Mouse (Mus musculus) kidney, adult 2 months (tissue): ENCODE results near the gene Ctse. TPM values are rescaled to one million over a fixed set of nuclear protein-coding genes. Genes with fewer than 3 reads are reported as not detected.

Source experiments
- DNase-seq: peaks from one replicate; pipeline ENCODE4 v3.0.0; 2021
- H3K27ac ChIP-seq: fragments of 200-500 bp; 2 replicates; pipeline ENCODE4 v1.5.1; 2012; ENCODE audit warnings: low read depth, low read length, control low read depth, inconsistent platforms; ENCODE audit not compliant: insufficient read depth
- H3K27me3 ChIP-seq: fragments of 200-500 bp; replicated peaks from 2 replicates; pipeline ENCODE4 v1.6.1; 2012; ENCODE audit warnings: mild to moderate bottlenecking, moderate library complexity, low read length, inconsistent platforms; ENCODE audit not compliant: control insufficient read depth, insufficient read depth
- H3K36me3 ChIP-seq: fragments of 200-500 bp; 2 replicates; pipeline ENCODE4 v1.6.1; 2012; ENCODE audit warnings: mild to moderate bottlenecking, moderate library complexity, low read length, inconsistent platforms; ENCODE audit not compliant: control insufficient read depth, insufficient read depth
- H3K4me1 ChIP-seq: fragments of 200-500 bp; 2 replicates; pipeline ENCODE4 v1.6.1; 2011; ENCODE audit warnings: low read length; ENCODE audit not compliant: control insufficient read depth, insufficient read depth
- H3K4me3 ChIP-seq: fragments of 200-500 bp; 2 replicates; pipeline ENCODE4 v1.5.1; 2011; ENCODE audit warnings: mild to moderate bottlenecking, low read depth, low read length, control low read depth; ENCODE audit not compliant: insufficient read depth
- CTCF ChIP-seq: fragments of 200-500 bp; conservative IDR thresholded peaks from 2 replicates; pipeline ENCODE4 v1.5.1; 2011; ENCODE audit warnings: low read depth, mild to moderate bottlenecking, control low read depth, low read length, moderate library complexity, mixed read lengths; ENCODE audit not compliant: insufficient read depth, insufficient read length
- POLR2A ChIP-seq: fragments of 200-500 bp; IDR thresholded peaks from one replicate; pipeline ENCODE4 v1.6.1; 2011; ENCODE audit warnings: low read depth, low read length, control low read depth
- WGBS: fragments of 180-500 bp; shearing (Covaris S2); methylation state at CpG from one replicate; pipeline ENCODE4 v1.1.7; 2018; 5-methylcytosine and 5-hydroxymethylcytosine counted together
- polyA plus RNA-seq: library from polyadenylated mRNA; depleted of rRNA; stranded (reverse); fragments of >200 nt; gene quantifications from 2 replicates; pipeline ENCODE4 v1.2.3, GENCODE M21; 2012

The Ctse gene
- polyA plus RNA-seq, 1 experiment, result 1.8 TPM

- Histone ChIP-seq H3K27ac (no peak overlapping the region), H3K4me3 (no peak overlapping the region), H3K27me3 (no peaks in the 10 kb centered on the region), H3K4me1 (no peaks in the 10 kb centered on the region), H3K36me3 (no peaks in the 10 kb centered on the region)
- 1% methylated on average over 11 of the region's 11 CpGs for WGBS
- peak; percentile 92 for DNase-seq
- TF ChIP-seq CTCF, result peak; percentile 98
- no peak for TF ChIP-seq POLR2A
Measured at GRCm38 (mm10) chr1:131657945-131658354, 19.8 kb downstream of the Ctse start.

GRCm38 (mm10) chr1:131659512-131660085 lies 21.5 kb downstream of the Ctse start:
- Histone ChIP-seq H3K27me3 (no peaks in the 10 kb centered on the region), H3K4me1 (no peaks in the 10 kb centered on the region), H3K4me3 (no peak overlapping the region), H3K36me3 (no peaks in the 10 kb centered on the region), H3K27ac (no peak overlapping the region)
- WGBS, result 77% methylated on average over 5 of the region's 5 CpGs
- no peak for DNase-seq
- TF ChIP-seq POLR2A (no peak), CTCF (no peak)

DNA sequence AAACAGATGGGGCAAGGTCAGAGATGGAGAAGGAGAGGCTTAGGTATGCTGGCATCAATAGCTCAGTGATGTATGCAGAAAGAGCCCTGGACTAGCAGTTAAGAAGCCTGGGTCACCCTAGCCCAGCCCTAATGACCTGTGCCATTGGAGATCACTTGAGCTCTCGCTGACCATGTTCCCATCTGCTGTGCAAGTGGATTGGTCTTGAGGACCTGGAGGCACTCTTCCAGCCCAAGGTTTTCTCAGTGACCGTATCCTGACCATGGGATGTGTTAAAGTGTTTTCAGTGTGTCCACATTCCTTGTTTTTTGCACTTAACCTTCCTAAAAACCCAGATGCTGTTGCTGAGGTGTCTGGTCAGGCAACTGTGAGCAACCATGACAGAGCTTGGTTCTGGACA lies 22.2 kb downstream of the Ctse start:
- H3K27me3 ChIP-seq, result no peaks in the 10 kb centered on the region
- no peak for TF ChIP-seq CTCF
- TF ChIP-seq POLR2A, result no peak
- H3K4me1 ChIP-seq, result no peaks in the 10 kb centered on the region
- no peak overlapping the region for H3K4me3 ChIP-seq
- no peaks in the 10 kb centered on the region for H3K36me3 ChIP-seq
- 87% methylated on average over 2 of the region's 2 CpGs for WGBS
- H3K27ac ChIP-seq, result no peak overlapping the region
- DNase-seq, result no peak

- no peaks in the 10 kb centered on the region for H3K27me3 ChIP-seq
- 67% methylated on average over 7 of the region's 7 CpGs for WGBS
- TF ChIP-seq CTCF (no peak), POLR2A (no peak)
- H3K4me3 ChIP-seq, result no peak overlapping the region
- H3K4me1 ChIP-seq, result no peaks in the 10 kb centered on the region
- DNase-seq, result no peak
- H3K36me3 ChIP-seq, result no peaks in the 10 kb centered on the region
- H3K27ac ChIP-seq, result no peak overlapping the region
Measured at GRCm38 (mm10) chr1:131660716-131661472, 22.8 kb downstream of the Ctse start.

DNA sequence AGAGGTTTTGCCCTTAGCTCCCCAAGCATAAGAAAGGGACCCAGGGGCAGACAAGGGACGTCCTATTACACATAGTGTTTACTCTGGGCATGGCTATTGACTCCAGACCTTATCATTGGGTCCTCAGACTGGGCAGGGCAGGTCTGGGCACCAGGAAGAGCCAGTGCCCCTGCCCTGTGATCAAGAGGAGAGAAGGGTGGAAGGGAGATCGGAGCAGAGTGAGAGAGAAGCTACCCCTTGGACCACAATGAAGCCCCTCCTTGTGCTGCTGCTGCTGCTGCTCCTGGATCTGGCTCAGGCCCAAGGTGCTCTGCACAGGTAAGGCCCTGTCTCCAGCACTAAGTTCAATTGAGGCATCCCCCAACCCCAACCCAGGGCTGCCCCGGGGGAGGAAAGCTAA lies 23.6 kb downstream of the Ctse start:
- Histone ChIP-seq H3K4me1 (no peaks in the 10 kb centered on the region), H3K36me3 (no peaks in the 10 kb centered on the region), H3K27ac (no peak overlapping the region), H3K4me3 (no peak overlapping the region), H3K27me3 (no peaks in the 10 kb centered on the region)
- no peak for DNase-seq
- TF ChIP-seq CTCF (no peak), POLR2A (no peak)
- 61% methylated on average over 3 of the region's 3 CpGs for WGBS

GRCm38 (mm10) chr1:131663286-131663995 lies 25.3 kb downstream of the Ctse start:
- Histone ChIP-seq H3K4me1 (no peaks in the 10 kb centered on the region), H3K36me3 (no peaks in the 10 kb centered on the region), H3K4me3 (no peak overlapping the region), H3K27ac (no peak overlapping the region), H3K27me3 (no peaks in the 10 kb centered on the region)
- WGBS, result 77% methylated on average over 9 of the region's 9 CpGs
- no peak for DNase-seq
- TF ChIP-seq CTCF (no peak), POLR2A (no peak)

- Histone ChIP-seq H3K4me3 (no peak overlapping the region), H3K4me1 (no peaks in the 10 kb centered on the region), H3K36me3 (no peaks in the 10 kb centered on the region), H3K27me3 (no peaks in the 10 kb centered on the region), H3K27ac (no peak overlapping the region)
- TF ChIP-seq CTCF, result no peak
- no peak for TF ChIP-seq POLR2A
- no peak for DNase-seq
- WGBS, result 87% methylated on average over 5 of the region's 5 CpGs
Measured at GRCm38 (mm10) chr1:131664136-131664535, 26.0 kb downstream of the Ctse start.
